Mouse (Mus musculus): Measurements from ENCODE around the gene Lins1. TPM values are rescaled to one million over a fixed set of nuclear protein-coding genes. Genes with fewer than 3 reads are reported as not detected.

Lins1 gene
- total and polyA plus RNA-seq, 3 experiments = 3.7 to 23.5 (median 10.3) TPM

DNA sequence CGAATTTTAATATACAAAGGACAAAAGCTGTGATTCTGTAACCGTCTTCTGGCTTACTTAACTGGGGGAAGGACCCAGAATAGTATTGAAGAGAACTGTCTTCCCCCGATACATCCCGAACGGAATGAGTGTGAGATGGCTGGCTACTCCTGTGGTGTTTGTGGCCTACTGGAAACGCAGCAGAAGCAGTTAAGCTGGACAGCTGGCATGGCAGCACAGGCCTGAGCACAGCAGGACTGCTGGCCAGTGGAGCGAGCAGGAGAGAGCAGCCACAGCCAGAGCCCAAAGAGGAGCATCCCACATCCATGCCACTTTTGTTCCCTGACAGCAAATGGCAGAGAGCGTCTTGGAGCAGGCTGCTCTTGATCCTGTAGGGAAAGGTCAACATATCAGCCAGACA is 51.7 kb downstream of the Lins1 start:
- TF ChIP-seq GATA2 (IDR thresholded peaks at IDR 0.05; ENCODE audit: borderline replicate concordance, low read depth, low read length) (no peak), GATA1 (IDR thresholded peaks at IDR 0.05; ENCODE audit: borderline replicate concordance, low read length) (no peak), CTCF (IDR thresholded peaks at IDR 0.05; ENCODE audit: low read depth, low read length) (no peak), POLR2AphosphoS5 (IDR thresholded peaks at IDR 0.05; ENCODE audit: insufficient replicate concordance, low read depth, low read length) (no peak), TAL1 (conservative IDR thresholded peaks at IDR 0.05; ENCODE audit: low read depth, low read length) (no peak)
- peaks cover 1% of the 10 kb centered on the region; the same call in 1 of the 2 replicates for H3K4me1 ChIP-seq (ENCODE audit: insufficient read depth, low read depth, low read length)
- H3K4me3 ChIP-seq (ENCODE audit: low read depth, low read length) = no peak overlapping the region
- H3K27me3 ChIP-seq (ENCODE audit: insufficient read depth, low read length) = no peaks in the 10 kb centered on the region
- ATAC-seq (ENCODE audit: extremely low read depth, insufficient number of reproducible peaks, low FRiP score, poor library complexity, severe bottlenecking) = no peak
- DNase-seq (ENCODE audit: low spot score) = no peak
- no peaks in the 10 kb centered on the region for H3K9me3 ChIP-seq (replicated peaks)
- no peaks in the 10 kb centered on the region for H3K36me3 ChIP-seq (replicated peaks)

DNA sequence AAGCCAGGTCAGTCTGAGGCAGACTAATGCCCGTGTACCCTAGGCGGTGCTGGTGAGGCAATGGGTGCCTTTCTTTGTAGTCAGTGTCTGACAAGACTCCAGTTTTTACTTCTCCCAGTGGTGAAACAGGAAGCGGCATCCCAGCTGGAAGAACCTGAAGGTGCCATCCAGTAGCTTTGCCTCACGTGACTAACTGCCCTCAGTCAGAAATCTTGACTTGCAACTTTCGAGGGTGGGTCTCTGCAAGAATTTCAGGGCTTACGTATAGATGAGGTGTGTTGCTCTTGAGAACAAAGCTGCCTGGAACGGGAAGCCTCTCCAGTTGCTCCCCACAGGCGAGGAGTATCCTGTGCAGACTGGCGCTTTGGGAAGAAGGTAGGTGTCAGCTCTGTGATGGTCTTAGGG is 53.7 kb downstream of the Lins1 start, which contains the start of gene Cers3:
Gene Cers3, plus strand, starts transcription at position 128 of the 405 bp plus-strand sequence.
- peaks cover 1% of the 10 kb centered on the region; the same call in 1 of the 2 replicates for H3K4me1 ChIP-seq (ENCODE audit: insufficient read depth, low read depth, low read length)

DNA sequence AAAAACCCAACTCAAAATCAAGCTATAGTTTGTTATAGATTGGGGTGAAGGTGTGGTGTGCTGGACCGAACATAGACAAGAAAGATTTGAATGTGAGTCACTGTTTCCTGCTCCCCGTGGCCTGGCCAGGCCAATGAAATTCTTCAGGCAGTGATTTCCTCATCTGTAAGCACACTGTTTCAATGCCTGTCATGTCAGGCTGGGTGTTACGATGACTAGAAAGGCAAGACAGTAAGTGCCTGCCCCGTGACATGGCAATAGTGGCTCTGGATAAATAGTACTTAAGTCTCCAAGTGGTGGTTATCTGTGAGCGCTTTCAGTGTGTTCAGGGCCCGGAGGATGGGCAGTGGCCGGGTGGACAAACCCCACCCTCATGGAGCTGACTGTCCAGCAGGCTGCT is 57.3 kb downstream of the Lins1 start:
- ATAC-seq (ENCODE audit: extremely low read depth, insufficient number of reproducible peaks, low FRiP score, poor library complexity, severe bottlenecking) (no peak), DNase-seq (ENCODE audit: low spot score) (no peak)
- peaks cover 1% of the 10 kb centered on the region; the same call in 1 of the 2 replicates for H3K4me1 ChIP-seq (ENCODE audit: insufficient read depth, low read depth, low read length)
- no peak for TF ChIP-seq CTCF (IDR thresholded peaks at IDR 0.05; ENCODE audit: low read depth, low read length)
- TF ChIP-seq GATA1 (IDR thresholded peaks at IDR 0.05; ENCODE audit: borderline replicate concordance, low read length) = no peak
- no peak for TF ChIP-seq POLR2AphosphoS5 (IDR thresholded peaks at IDR 0.05; ENCODE audit: insufficient replicate concordance, low read depth, low read length)
- no peaks in the 10 kb centered on the region for H3K36me3 ChIP-seq (replicated peaks)
- H3K27me3 ChIP-seq (ENCODE audit: insufficient read depth, low read length) = no peaks in the 10 kb centered on the region
- H3K4me3 ChIP-seq (ENCODE audit: low read depth, low read length) = no peak overlapping the region
- no peaks in the 10 kb centered on the region for H3K9me3 ChIP-seq (replicated peaks)

More for the DNA sequence above, 53.7 kb downstream of the Lins1 start, which contains the start of gene Cers3:
- Histone ChIP-seq H3K4me3 (ENCODE audit: low read depth, low read length) (no peak within 1 kb of the TSS), H3K36me3 (replicated peaks) (no peaks in the 10 kb centered on the region), H3K9me3 (replicated peaks) (no peaks in the 10 kb centered on the region), H3K27me3 (ENCODE audit: insufficient read depth, low read length) (no peaks in the 10 kb centered on the region)
- DNase-seq (ENCODE audit: low spot score) (no peak), ATAC-seq (ENCODE audit: extremely low read depth, insufficient number of reproducible peaks, low FRiP score, poor library complexity, severe bottlenecking) (no peak)
- TF ChIP-seq GATA2 (IDR thresholded peaks at IDR 0.05; ENCODE audit: borderline replicate concordance, low read depth, low read length) = no peak
- TF ChIP-seq POLR2AphosphoS5 (IDR thresholded peaks at IDR 0.05; ENCODE audit: insufficient replicate concordance, low read depth, low read length) = no peak
- TF ChIP-seq TAL1 (conservative IDR thresholded peaks at IDR 0.05; ENCODE audit: low read depth, low read length) = no peak
- no peak for TF ChIP-seq GATA1 (IDR thresholded peaks at IDR 0.05; ENCODE audit: borderline replicate concordance, low read length)

DNA sequence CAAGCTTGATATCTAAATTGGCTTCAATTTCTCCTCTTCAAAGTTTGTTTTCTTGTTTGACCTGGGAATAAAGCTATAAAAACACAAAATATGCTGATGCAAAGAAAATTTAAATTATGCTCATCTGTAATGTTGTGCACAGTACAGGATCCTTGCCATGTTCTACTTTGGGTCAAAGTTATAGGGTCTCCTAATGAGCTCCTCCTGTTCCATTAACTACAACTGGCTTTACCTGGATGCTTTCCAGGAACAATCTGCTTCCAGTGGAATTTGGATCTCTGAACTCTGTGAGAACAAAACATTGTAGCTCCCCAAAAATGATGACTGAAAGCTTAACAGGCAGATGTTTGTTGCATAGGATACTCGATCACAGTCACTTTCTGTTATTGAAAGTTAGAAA is 60.3 kb downstream of the Lins1 start:
- TF ChIP-seq TAL1 (conservative IDR thresholded peaks at IDR 0.05; ENCODE audit: low read depth, low read length) = no peak
- no peak for TF ChIP-seq CTCF (IDR thresholded peaks at IDR 0.05; ENCODE audit: low read depth, low read length)
- TF ChIP-seq GATA2 (IDR thresholded peaks at IDR 0.05; ENCODE audit: borderline replicate concordance, low read depth, low read length) = no peak
- TF ChIP-seq POLR2AphosphoS5 (IDR thresholded peaks at IDR 0.05; ENCODE audit: insufficient replicate concordance, low read depth, low read length) = no peak
- no peak for TF ChIP-seq GATA1 (IDR thresholded peaks at IDR 0.05; ENCODE audit: borderline replicate concordance, low read length)
- DNase-seq (ENCODE audit: low spot score) (no peak), ATAC-seq (ENCODE audit: extremely low read depth, insufficient number of reproducible peaks, low FRiP score, poor library complexity, severe bottlenecking) (no peak)
- Histone ChIP-seq H3K9me3 (replicated peaks) (no peaks in the 10 kb centered on the region), H3K4me3 (ENCODE audit: low read depth, low read length) (no peak overlapping the region), H3K4me1 (ENCODE audit: insufficient read depth, low read depth, low read length) (peaks cover 1% of the 10 kb centered on the region; the same call in 1 of the 2 replicates), H3K27me3 (ENCODE audit: insufficient read depth, low read length) (peaks cover 2% of the 10 kb centered on the region; the same call in 1 of the 2 replicates), H3K36me3 (replicated peaks) (no peaks in the 10 kb centered on the region)

DNA sequence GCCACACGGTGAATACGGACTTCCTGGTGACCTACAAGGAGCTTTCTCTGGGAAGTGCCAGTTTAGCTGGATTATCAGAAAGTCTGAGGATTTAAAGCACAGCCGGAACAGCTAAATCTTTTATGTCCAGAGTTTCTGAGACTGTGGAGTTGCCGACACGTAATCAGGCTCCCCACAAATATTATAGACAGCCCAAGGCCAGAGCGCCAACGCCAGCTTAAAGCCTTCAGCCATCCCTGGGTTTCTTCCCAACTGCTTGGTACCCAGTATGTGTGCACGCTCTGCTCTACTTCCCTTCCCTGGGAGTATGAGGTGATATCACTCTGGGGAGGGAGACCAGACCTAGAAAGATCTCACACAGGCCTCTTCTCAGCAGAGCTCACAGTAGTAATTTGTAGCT is 64.1 kb downstream of the Lins1 start:
- no peak for TF ChIP-seq GATA1 (IDR thresholded peaks at IDR 0.05; ENCODE audit: borderline replicate concordance, low read length)
- no peak for TF ChIP-seq GATA2 (IDR thresholded peaks at IDR 0.05; ENCODE audit: borderline replicate concordance, low read depth, low read length)
- no peak for TF ChIP-seq POLR2AphosphoS5 (IDR thresholded peaks at IDR 0.05; ENCODE audit: insufficient replicate concordance, low read depth, low read length)
- TF ChIP-seq TAL1 (conservative IDR thresholded peaks at IDR 0.05; ENCODE audit: low read depth, low read length) = no peak
- no peak for TF ChIP-seq CTCF (IDR thresholded peaks at IDR 0.05; ENCODE audit: low read depth, low read length)
- no peak overlapping the region for H3K4me3 ChIP-seq (ENCODE audit: low read depth, low read length)
- no peaks in the 10 kb centered on the region for H3K4me1 ChIP-seq (ENCODE audit: insufficient read depth, low read depth, low read length)
- no peaks in the 10 kb centered on the region for H3K9me3 ChIP-seq (replicated peaks)
- peaks cover 2% of the 10 kb centered on the region; the same call in 1 of the 2 replicates for H3K27me3 ChIP-seq (ENCODE audit: insufficient read depth, low read length)
- no peak for DNase-seq (ENCODE audit: low spot score)
- no peak for ATAC-seq (ENCODE audit: extremely low read depth, insufficient number of reproducible peaks, low FRiP score, poor library complexity, severe bottlenecking)
- H3K36me3 ChIP-seq (replicated peaks) = no peaks in the 10 kb centered on the region

DNA sequence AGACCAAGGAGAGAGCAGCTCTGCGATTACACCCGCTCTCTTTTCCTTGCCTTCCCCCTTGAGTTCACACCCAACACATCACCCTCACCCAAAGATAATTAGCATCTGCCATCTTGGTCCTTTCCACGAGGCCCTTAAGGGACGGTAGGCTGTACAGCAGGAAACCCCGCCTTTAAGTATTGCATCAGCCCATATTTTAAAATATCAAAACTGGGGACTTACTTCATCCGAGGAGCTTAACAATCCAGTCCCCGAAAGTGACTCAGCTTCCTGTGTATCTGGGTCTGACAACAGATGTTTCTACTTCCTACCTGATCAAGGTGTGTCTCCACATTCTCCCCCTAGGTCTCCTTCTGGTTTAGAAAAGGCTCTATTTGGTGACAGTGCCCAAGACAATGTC is 65.9 kb downstream of the Lins1 start:
- ATAC-seq (ENCODE audit: extremely low read depth, insufficient number of reproducible peaks, low FRiP score, poor library complexity, severe bottlenecking) (no peak), DNase-seq (ENCODE audit: low spot score) (no peak)
- no peak overlapping the region for H3K4me3 ChIP-seq (ENCODE audit: low read depth, low read length)
- H3K4me1 ChIP-seq (ENCODE audit: insufficient read depth, low read depth, low read length) = no peaks in the 10 kb centered on the region
- no peak for TF ChIP-seq TAL1 (conservative IDR thresholded peaks at IDR 0.05; ENCODE audit: low read depth, low read length)
- no peak for TF ChIP-seq CTCF (IDR thresholded peaks at IDR 0.05; ENCODE audit: low read depth, low read length)
- TF ChIP-seq POLR2AphosphoS5 (IDR thresholded peaks at IDR 0.05; ENCODE audit: insufficient replicate concordance, low read depth, low read length) = no peak
- TF ChIP-seq GATA2 (IDR thresholded peaks at IDR 0.05; ENCODE audit: borderline replicate concordance, low read depth, low read length) = no peak
- no peak for TF ChIP-seq GATA1 (IDR thresholded peaks at IDR 0.05; ENCODE audit: borderline replicate concordance, low read length)
- no peaks in the 10 kb centered on the region for H3K36me3 ChIP-seq (replicated peaks)
- no peaks in the 10 kb centered on the region for H3K9me3 ChIP-seq (replicated peaks)
- H3K27me3 ChIP-seq (ENCODE audit: insufficient read depth, low read length) = peaks cover 2% of the 10 kb centered on the region; the same call in 1 of the 2 replicates

Other genes starting within 250 kb of the Lins1 start
- gene Asb7, start 293 bp upstream of the Lins1 start, total RNA-seq (2014; fragmentation: Nextera tagmentation) = 28.2 and 34.5 TPM in 2 replicates
- 13.1 and 15.6 TPM in 2 replicates for gene Asb7, start 293 bp upstream of the Lins1 start, total RNA-seq (2017)
- gene Asb7, start 293 bp upstream of the Lins1 start, polyA plus RNA-seq (2012) = 35.5 and 36.1 TPM in 2 replicates
- gene Cers3, start 53.6 kb downstream of the Lins1 start, total RNA-seq (2014; fragmentation: Nextera tagmentation) = not detected in 2 replicates
- gene Cers3, start 53.6 kb downstream of the Lins1 start, total RNA-seq (2017) = 0.11 and 0.12 TPM in 2 replicates
- gene Cers3, start 53.6 kb downstream of the Lins1 start, polyA plus RNA-seq (2012) = 0.01 and 0.03 TPM in 2 replicates
- not detected in 2 replicates for gene Adamts17, start 149.8 kb downstream of the Lins1 start, total RNA-seq (2014; fragmentation: Nextera tagmentation)
- under 0.01 and 0.17 TPM in 2 replicates for gene Adamts17, start 149.8 kb downstream of the Lins1 start, total RNA-seq (2017)
- not detected in 2 replicates for gene Adamts17, start 149.8 kb downstream of the Lins1 start, polyA plus RNA-seq (2012)

Data from G1E (cell line).